Mouse (Mus musculus) lung, adult 2 months (tissue): Measurements from ENCODE around the gene Gm49380.

Source experiments
- CTCF ChIP-seq: fragments of 200-500 bp; IDR thresholded peaks from 2 replicates; pipeline ENCODE4 v1.5.1; 2011; ENCODE audit warnings: mild to moderate bottlenecking, low read length, control low read depth; ENCODE audit not compliant: insufficient read depth
- POLR2A ChIP-seq: fragments of 200-500 bp; IDR thresholded peaks from 2 replicates; pipeline ENCODE4 v1.6.1; 2011; ENCODE audit warnings: low read depth, mild to moderate bottlenecking, control low read depth, low read length, borderline replicate concordance; ENCODE audit errors: extremely low read depth

GRCm38 (mm10) chr9:44042396-44042680, 71.0 kb downstream of the Gm49380 start:
- no peak for TF ChIP-seq CTCF
- no peak for TF ChIP-seq POLR2A
